Mouse (Mus musculus): ENCODE data around the gene Cog1.
A peak's percentile ranks its signal among the peaks of the same experiment; 100 is the strongest.

Gene Cog1

DNA sequence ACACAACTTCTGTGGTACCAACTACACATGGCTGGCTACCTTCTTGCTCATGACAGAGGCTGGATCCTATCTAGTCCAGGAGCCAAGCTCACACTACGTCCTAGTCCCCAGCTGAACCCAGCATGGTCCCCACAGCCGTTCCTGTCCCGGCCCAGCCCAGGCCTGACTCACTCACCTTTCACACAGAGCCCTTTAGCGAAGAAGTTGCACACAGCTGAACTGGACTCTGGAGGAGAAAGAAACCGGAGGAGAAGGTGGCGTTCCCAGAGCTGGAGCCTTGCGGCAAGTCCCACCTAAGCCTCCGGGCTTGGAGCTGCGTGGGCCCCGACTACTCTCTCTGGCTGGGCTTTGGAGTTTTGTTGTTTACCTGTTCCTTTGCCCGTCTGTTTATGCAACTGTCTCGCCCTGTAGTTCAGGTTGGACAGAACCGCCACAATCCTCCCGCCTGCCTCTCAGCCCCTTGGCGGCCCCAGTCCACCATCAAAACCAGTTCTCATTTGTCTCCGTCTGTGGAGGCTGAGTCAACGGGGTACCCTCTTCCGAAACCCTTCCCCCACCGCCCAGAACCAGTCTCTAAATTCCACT lies 59.8 kb downstream of the Cog1 start:
- no peak for DNase-seq

DNA sequence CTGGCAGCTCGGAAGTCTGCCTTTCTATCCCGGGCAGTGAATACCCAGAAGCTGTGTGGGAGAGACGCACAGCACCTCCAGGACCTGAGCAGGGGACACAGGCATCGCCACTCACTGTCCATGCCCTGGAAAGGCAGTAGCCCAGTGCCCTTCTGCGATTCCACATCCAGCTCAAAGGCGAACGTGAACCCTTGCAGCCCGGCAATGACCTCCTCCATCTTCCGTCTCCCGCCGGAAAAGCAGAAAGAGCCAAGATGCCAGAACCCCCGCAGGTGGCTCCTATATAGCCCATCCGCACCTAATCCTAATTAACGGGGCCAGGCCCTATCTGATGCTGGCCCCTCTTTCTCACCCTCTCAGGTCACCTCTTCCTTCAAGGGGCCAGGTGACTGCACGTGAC lies 60.3 kb downstream of the Cog1 start:
- DNase-seq, result no peak

DNA sequence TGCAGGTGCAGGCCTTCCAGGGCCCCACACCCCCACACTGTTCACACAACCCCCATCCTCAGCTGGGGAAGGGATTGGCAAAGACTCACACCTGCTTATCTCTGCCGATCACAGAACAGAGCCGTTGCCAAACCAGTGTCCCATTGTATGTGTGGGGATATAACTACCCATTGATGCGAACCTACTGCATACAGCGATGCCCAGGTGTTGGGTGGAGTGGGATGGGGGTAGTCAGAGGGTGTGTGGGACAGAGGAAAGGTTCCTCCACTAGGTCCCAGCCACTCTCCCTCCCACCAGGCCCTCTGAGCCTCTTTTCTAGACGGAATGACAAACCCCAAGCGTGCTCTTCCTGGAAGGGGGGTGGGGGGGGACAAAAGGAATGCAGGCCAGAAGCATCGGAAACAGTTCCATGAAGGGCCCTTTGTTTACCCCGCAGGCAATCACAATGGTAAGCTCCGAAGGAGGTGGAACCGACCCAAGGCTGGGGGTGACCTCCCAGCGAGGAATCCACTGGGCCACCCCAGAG lies 60.8 kb downstream of the Cog1 start, which contains the start of gene Cpsf4l:
Gene Cpsf4l, minus strand, starts transcription at position 287 of the 526 bp plus-strand sequence.
- DNase-seq, result peak; percentile 58

DNA sequence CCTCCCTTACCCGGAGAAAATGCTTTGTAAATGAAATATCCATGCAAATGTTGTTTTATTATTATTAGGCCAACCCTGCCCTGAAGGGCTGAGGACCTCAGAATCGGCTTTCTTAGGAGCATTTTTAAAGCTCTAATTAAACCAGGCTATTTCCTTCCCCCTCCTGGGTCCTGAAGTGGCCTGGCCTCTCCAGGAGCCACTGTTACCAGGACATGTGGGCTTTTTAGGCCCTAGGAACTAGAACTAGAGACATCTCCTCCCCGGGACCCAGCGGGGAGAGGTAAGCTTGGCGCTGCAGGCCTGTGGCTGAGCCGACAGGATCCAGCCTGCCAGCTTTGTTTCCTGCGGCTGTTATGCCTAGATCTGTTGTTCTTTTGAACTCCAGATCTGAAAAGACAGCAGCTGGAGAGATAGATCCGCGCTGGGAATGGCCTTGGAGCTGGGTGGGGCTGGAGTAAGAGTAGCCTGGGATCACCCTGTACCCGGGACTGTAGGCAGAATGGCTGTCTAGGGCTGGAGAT lies 61.3 kb downstream of the Cog1 start:
- peak; percentile 53 for DNase-seq

DNA sequence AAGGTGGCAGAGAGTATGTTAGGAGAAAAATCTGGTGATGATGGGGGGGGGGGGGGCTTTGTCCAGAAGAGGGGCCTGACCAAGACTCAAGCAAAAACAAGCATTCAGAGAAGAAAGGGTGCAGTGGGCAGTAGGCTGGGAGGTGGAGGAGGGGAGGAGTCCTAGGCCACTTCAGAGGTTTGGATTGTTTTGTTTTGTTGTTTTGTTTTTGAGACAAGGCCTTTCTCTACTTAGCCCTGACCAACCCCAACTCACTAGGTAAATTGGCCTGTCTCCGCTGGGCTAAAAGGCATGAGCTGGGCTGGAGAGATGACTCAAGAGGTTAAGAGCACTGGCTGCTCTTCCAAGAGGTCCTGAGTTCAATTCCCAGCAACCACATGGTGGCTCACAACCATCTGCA lies 62.1 kb downstream of the Cog1 start:
- no peak for DNase-seq

DNA sequence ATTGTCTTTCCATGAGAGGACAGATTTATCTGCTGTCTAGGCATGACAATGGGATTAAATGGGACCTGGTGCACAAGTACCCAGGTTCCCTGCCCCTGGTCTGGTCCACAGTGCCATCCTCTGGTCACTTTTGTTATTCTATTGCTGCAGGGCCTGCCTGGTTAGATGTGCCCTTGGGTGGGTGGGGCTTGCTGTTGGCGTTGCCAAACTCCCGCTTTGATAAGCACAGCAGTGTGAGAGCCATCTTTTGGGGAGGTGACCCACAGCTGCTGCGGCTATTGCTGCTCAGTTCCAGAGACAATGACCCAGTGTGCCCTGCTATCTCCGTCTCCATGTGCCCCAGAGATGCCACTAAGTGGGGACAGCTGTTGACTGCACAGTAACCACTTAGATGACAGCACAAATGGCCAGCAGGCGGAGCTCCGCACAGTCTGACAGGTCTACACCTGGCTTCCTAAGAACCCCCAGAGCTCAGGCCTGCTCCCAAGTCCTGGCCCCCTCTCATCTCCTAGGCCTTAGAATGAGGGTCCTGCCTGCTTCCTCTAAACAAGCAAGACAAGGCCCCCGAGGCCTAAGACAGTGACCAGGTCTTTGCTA lies 66.2 kb downstream of the Cog1 start:
- no peak for DNase-seq

DNA sequence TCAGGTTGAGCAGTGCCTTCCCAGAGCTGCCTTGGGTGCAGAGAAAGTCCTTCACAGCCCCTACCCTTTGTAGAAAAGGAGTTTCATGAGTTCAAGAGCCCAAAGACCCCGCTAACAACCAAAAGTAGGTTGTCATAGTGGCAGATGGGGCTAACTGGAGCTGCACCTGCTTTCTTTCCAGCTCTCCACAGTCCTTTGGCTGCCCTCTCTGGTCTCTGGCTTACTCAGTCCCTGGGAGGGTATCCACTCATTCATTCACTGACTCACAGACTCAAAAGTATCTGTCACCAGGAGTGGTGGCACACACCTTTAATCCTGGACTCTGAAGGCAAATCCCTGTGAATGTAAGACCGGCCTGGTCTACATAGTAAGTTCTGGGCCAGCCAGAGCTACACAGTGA lies 67.2 kb downstream of the Cog1 start:
- DNase-seq, result no peak
